Mouse (Mus musculus) cerebellum, adult 11 months (tissue): ENCODE data around the gene Shkbp1.

Experiments used
- DNase-seq: peaks from one replicate; pipeline ENCODE4 v3.0.0; 2022

Gene Shkbp1

DNA sequence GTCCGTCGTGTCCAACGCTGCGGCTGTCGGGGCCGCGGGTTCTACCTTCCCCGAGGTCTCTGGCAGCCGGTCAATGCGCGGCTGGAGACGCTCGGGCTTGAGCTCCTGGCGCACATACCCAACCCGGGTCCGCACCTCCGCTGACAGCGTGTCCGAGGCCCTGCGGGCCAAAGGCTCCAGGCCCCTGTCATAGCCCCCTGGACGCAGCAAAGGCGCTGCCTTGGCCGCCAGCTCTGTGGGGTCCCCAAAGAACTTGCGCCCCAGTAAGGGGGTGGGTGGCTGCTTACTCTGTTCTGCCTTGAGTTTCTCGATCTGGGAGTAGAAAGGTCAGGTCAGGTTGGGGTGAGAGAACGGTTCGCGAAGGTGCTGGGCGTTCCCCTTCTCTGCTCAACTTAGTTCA is 8.6 kb upstream of the Shkbp1 start:
- peak; percentile 31 for DNase-seq

DNA sequence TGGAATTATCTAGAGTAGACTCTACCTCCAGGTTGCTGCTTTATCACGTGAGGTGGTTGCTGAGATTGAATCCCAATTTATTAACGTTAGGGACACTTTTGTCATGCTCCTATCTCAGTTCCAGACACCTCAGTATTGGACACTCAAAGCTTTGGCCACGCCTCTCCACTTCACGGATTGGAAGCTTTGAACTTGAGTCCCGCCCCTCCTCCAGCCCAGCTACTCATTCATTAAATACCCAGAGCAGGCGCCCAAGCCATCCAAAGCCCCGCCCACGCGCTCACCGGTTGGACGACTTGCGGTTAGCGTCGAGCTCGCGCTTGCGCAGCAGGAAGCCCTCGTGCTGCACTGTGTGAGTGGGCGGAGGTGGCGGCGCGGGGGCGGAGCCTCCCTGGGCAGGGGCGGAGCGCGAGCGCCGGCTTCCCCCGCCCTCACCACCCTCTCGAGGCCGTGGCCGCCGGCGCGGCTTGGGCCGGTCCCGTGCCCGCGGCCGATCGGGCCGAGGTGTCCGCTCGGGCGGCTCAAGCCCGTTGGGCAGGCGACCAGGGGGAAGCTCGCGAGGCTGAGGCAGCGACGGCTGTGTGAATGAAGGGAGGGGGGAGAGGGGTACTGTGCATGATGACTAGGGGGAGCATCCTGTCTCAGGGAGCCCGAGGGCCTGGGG is 5.6 kb upstream of the Shkbp1 start:
- DNase-seq, result peak; percentile 99

DNA sequence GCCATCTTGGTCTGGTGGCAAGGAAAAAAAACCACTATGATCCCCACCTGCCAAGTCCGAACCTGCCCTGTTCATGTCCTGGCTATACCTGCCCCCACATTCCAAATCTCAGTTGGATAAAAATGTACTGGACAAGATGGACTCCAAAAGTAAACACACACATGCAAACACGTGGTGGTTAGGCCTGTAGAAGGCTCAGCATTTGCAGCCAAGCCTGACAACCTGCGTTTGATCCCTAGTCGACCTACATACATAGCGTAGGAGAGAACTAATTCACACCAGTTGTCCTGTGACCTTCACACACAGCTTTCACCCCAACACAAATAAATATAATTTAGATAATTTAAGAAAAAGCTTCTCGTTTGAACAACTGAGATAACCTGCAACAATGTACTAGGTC is 4.9 kb upstream of the Shkbp1 start:
- DNase-seq, result no peak

DNA sequence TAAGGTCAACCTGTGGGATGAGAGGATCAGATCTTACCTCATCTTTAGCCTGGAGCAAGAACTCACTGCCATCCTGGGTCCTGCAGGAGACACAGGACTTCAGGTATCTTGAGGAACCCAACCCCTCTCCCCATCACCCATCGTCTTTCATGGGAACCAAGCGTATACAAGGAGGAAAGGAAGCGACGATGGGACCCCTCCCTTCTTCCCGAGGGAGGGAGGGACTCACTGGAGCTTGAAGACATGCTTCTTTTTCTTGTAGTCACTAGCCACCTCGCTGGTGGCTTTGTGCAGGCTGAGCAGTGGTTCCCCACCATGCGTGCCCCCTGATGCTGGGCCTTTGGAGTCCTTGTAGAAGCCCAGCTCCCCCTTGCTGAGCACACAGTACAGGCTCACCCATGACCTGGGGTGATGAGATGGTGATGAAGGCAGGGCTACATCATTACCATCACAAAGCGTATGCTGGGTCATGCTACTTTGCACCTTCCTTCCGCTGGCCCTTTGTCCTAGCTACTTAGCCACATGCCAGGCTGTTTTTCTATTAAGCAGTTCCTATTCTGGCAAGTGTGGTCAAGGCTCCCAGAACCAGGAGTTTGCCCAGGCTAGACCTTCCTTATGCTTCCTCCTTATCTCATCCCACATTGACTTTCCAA is 4.0 kb upstream of the Shkbp1 start:
- no peak for DNase-seq

DNA sequence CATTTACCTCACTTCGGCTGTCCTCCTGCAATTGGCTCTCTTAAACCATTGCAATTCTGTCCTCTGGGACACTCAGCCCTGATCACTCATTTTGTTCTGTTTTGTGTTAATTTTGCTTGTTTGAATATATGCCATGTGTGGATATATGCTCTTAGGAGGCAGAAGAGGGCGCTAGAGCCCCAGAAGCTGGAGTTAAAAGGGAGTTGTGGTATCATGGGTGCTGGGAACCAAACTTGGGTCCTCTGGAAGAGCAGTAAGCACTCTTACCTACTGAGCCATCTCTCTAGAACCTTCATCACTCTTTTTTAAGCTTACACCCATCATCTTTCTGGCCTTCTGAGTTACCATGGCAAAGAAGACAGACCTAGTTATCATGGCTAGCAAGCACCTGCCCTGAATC is 3.3 kb upstream of the Shkbp1 start:
- no peak for DNase-seq

DNA sequence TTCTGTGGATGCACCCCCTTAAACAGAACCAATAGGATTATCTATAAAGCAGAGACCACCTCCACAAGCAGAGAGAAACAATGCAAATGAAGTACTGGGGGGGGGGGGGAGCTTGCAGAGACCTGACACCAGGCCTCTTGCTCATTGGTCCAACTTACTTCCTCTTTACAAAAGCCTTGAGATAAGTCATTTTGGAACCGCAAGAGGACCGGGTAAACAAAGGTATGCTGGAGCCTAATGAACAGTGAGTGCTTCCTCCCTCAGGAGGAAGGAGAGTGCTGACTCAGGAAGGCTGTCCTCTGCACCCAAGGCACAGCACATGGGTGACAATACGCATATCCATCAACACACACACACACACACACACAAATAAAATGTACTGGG is 1.8 kb upstream of the Shkbp1 start:
- no peak for DNase-seq

DNA sequence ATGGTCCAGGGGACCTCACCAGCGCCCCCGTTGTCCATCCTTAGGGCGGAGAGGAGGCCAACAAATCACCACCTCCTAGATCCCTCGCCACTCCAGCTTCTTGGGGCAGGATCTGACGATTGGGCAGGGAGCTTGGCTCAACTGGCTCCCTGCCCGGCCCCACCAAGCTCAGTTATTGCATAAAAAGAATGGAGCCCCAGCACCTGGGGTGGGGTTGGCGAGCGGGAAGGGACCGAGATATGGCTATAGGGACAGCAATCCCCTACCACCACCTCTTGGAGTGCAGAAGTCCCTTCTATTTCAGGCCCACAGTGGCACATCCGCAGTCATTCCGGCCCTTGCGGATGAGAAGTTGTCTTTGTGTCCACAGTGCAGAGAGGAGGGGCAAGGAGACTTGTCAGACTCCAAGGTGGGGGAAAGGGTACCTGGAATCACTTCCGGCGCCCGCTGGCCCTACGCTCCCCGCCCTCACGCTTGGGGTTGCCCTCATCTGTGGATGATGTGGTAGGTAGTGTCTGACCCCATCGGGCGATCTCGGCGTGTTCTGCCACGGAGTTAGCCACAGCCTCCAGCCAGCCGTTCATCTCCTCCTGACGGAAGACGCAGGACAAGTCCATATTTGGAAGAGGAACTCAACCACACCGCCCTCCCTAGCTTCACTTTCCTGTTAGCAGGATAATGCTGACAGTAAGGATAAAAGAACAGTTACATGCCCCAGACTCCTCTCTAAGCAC is 1.2 kb upstream of the Shkbp1 start, which contains the start of gene Gm20479:
TSS of gene Gm20479 (minus strand) at position 559 of the 734 bp plus-strand sequence.
- DNase-seq, result no peak

DNA sequence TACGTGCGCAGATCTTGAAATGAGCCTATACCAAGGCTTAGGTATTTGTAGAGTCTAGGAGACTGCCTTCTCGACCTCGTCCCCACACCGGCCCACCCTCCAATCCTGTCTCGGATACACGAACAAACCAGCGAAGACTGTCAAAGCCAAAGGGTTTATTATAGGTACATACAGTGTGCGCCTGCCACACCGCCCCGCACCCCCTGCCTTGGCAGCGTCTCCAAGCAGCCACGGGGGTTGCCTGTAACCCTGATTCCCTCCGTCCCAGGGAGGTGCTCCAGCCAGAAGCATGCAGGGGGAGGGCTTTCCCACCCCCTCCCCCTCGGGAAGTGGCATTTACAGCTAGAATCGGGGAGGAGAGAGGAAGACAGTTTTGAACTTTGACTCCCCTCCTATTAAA is 429 bp upstream of the Shkbp1 start:
- no peak for DNase-seq

DNA sequence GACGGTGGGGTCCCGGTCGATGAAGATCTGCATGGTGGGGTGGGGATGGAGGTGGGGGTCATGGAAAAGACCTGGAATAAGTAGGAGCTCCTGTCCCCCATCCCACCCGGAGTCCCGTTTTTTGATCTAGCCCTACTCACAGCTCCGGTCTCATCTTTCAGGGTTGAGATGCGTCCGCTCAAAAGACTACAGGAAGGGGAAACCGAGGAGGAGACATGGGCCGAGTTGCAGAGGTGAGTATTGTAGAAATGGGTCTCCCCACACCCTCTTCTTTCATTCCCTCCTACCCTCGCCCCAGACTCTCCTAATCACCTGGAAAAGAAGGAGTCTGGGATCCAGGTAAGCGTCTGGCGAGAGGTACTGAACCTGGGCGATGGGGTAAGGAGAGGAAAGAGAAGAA is 558 bp downstream of the Shkbp1 start:
- no peak for DNase-seq

DNA sequence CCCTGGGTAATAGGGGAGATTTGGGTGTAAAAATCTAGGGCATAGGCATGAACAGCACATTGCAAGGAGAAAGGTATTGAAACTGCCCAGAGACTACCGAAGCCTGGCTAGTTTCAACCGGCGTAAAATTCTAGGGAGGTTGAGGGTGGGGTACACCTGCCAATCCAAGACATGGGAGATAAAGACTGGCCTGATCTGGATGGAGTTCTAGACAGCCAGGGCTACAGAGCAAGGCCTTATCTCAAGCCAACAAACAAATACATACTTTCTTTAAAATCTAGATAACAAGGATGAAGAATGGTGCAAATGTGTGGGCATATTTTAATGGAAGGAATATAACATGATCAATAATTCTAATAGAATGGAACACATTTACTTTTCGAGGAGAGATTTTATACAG is 1.0 kb downstream of the Shkbp1 start:
- DNase-seq, result no peak

DNA sequence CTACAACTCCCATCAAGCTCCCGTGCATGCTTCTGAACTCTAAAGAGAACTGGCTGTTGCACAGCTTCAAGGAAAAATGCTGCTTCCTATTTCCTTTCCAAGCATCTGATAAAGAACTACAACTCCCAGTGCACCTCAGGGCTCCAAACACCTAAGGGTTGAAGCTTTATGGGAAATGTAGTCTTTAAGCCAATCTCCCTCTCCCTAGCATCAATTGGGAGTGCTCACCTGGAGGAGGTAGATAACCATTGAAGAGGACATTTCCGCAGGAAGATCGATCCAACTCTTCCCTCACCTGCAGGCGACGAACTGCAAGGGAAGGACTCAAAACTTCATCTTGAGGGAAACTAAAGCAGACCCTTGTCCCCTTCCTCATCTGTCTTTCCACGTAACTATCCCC is 1.7 kb downstream of the Shkbp1 start:
- DNase-seq, result no peak

DNA sequence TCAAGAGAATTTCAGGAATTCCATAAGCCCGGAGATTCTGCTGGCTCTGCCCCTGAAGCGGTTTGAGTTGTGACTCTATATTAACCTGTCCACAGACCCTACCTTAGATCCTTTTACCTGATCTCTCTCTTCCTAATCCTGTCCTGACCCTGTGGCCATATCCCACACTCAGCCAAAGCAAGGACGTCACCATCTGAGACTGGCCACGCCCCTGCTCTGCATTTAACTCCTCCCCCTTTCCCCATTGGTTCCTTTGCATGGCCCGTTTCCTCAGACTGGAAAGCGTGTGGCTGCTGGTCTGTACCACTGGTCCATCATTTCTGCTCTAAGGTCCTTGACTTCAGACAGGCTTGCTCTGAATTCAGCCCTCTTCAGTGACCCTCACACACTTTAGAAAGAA is 10.4 kb downstream of the Shkbp1 start:
- DNase-seq, result no peak

DNA sequence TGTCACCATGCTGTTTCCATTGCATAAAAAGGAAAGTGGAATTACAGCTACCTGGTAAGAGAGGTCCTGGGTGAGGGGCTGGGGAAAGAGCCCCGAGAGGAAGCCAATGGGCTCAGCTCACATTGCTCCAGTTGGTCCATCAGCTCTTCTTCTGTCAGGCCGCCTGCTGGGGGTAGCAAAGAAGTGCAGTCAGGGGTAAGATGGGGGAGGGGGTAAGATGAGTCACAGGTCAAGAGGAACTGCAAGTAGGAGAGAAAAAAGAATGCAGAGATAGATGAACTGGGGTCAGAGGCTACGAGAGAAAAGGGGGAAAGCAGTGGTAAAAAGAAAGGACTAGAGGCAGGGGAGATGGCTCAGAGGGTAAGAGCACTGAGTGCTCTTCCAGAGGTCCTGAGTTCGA is 13.2 kb downstream of the Shkbp1 start:
- no peak for DNase-seq

DNA sequence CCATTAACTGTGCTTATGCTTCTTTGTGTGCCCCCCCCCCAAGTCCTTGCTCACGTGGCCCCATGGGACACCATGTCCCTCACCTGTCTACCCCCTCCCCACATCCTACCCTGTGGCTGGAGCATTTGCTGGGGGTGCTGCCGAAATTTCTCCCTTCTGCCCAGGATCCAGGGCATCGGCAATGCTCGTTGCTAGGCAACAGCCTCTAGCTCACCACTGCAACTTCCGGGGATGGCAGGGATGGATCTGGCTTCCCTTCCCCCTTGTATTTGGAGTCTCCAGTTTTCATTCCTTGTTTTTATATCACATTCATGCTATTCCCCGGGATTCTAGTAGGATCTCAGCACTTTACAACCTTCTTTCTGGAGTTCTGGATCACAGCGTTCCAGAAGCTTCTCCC is 16.3 kb downstream of the Shkbp1 start:
- DNase-seq, result no peak

DNA sequence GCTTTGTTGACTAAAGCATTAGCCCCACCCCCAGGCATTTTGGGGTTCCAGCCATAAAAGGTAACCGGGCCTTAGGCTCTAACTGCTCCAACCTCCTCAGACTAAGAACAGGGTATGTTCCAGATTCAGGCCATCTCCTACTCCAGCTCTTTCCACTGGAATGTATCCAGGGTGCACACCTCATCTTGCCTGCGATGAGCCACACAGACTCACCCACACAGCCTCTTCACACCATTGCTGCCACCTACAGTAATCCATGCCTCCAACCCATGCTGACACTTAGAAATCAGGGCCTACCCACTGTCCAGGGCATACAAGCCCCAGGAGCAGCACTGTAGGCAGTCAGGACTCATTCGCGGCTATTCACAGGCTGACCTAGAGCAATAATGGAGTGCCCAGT is 16.7 kb downstream of the Shkbp1 start:
- DNase-seq, result no peak

DNA sequence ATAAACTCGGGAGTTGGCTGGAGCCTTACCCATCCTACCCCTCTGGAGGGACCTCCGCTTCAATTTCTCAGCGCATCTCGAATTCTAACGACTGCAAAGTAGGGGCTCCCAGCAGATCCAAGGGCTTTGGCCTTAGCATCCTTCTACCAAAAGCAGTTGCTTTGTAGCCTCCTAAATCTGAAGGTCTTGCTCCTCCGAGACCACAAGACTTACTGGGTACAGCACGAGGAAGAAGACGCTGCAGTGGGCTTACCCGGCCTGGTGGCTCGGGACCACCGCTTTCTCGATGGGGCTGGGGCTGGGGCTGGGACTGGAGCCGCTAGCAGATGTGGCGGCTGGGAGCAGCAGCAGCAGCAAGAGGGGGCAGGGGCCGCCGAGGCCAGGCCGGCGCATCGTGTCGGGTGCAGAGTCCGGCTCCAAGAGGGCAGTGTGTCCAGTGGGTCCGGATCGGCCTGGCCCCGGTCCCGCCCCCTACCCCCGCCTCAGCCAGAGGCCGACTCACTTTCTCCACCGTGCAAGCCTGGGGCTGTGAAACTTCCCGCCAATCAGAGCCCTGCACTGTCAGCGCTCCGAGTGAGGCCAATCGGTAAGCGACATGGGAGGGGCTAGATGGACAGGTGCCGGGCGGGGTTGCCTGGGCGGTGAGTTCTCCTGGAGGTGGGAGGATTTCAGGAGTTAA is 18.5 kb downstream of the Shkbp1 start, which contains the start of gene Ltbp4:
TSS of gene Ltbp4 (minus strand) at position 518 of the 679 bp plus-strand sequence.
- no peak for DNase-seq

DNA sequence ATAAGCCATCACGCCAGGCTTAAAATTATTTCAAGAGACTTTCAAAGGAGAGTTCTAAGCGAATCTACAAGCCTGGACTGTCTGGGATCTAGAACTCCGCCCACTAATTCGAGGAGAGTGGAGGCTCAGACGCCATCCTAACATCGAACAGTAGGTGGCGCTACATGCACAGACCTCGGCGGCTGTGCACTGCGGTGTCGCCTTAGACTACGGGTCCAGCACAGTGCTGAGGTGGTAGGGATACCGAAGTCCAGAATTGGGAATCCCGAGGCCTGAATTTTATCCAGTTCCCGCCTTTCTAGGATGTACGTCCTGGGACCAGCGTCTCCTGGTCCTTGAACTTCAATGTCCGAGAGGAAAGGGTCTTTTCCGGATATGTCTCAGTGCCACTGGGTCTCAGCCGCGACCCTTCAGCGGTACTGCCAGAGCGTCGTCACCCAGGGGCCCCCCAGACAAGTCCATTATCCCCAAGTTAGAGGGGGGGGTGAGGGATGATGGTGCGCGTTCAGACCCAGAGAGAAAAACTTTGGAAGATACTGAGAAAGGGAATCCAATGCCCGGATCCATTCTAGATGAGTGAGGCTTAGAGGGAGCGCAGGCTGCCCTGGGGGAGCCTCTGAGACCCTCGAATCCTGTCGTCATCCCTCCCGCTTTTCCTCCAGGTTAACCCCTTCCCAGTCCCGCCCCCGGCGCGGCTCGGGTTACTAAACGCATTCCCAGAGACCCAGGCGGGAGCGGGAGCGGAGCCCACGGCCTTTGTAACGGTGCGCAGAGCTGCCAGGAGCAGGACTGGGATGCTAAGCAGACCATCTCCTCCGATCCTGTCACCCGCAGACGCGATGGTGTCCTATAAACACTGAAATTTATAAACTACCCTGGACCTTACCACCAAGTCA is 19.6 kb downstream of the Shkbp1 start:
- DNase-seq, result peak; percentile 86

DNA sequence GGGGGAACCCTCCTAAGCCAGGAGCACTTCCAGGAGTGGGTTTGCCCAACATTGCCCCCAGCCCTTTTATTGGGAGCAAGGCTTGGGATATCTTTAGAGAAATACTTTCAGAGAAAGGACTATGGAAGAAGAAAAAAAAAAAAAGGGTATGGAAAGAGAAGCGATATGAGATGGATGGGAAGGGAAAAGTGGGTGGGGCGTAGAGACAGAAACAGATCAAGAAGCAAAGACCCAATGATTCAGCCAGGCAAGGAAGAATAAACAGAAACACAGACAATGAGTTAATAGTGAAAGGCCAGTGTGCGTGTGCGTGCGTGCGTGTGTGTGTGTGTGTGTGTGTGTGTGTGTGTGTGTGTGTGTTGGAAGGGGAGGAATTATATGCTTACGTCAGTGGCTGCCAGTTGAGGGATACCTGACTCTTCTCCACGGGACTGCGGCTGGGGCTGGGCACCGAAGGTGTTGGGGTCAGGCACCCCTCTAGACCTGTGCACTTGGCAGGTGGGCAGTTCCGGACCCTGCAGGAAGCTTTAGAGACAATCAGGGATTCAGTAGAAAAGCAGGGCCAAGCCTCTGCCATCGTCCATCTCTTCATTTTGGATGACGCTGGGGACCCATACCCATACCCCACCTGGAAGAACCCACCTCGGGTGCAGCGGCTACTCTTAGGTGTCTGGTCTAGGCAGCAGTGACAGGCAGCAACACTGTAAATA is 20.7 kb downstream of the Shkbp1 start:
- no peak for DNase-seq

DNA sequence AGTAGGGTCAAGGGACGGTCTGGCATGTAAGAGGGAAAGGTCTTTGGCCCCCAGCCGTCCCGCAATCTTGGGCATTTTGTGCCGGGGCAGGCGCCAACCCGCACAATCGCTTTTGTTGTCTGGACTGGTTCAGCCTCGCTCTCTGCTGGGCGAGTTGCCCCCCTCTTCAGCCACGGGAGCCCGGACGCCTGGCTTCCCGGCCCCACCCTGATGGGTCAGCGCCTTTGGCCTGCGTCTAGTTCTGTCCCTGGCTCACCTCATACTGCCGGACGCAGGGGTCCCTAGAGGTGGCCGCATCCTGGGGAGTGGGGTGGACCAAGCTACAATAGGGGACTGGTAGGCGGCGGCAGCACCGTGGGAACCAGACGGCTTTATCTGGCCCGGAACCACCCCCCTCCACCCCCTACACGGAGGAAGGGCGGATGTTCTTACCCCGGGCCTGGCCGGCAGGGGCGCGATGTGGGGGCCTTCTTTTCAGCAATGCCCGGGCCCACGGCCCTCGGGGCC is 21.4 kb downstream of the Shkbp1 start:
- DNase-seq, result no peak

DNA sequence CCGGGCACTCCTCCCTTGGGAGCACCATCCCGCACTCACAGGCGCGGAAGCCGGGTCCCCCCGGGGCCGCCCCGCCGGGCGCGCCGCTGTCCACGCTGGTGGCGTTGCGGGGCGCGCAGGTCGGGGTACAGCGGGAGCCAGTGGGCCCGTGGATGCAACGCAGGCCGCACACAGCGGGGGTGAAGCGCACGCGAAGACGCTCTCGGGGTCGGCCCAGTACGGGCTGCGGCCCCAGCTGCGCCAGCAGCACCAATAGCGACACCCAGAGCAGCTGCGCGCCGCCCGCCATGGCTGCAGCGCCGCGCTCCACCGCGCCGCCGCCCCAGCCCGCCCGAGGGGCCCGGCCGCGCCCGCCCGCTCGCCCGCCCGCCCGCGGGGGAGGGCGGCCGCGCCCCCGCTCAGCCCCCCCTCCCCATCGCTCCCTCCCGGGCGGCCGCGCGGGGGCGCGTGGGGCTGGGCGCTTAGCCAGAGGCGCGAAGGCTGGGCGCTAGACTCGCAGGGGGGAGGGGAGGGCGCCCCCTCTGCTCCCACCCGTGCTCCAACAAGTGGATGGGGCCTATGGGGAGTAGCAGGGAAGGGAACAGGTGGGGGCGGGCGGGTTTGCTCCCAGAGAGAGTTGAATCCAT is 22.4 kb downstream of the Shkbp1 start:
- no peak for DNase-seq
